11 mouse cellular contexts compared by ENCODE assay signal in the genomic region with DNA sequence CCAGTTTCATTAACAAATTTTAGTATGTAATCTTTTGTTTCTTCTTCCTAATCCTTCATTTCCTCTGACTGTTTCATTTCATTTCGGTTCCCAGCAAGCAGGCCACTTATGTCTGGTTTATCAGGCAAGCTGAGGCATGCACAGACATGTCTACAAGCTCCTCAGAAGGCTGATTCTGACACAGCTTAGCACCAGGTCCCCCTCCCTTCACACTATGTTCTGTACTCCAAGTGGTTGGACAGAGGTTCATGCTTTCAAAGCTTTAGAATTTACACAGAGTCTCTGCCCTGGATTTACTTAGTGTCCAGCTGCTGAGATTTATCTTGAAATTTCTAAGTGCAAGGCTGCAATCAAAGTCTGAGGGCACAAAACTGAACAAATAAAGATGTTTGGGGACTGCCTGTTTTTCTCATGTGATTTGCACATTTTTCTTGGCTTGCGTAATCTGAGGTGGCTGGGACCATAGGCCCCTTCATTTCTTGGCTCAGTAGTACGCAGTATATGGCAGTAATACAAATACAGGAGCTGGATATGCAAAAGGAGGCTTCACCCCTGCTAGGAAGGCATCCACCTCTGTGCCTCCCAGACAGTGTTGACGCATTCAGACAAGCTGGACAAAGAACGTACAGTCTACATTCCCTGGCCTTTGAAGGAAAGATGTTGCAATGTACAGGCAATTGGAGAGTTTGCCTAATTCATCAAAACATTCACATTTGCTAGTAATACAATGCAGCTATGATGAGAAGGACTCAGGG.
A peak's percentile ranks its signal among the peaks of the same experiment; 100 is the strongest.
DNase-seq lines count a peak whose midpoint lies in the region; ATAC-seq and TF ChIP-seq lines count a peak whose summit lies in the region.
"Had no signal": no experiment of that assay in that cellular context is flagged by ENCODE, and none has a peak within 500 bp of the region (broad histone marks: within the 10 kb centered on the region; RNA-seq: fewer than 3 reads in every experiment).

No protein-coding gene starts in this region.

- H3ac ChIP-seq in C2C12 (ENCODE audit: control insufficient read depth, insufficient read length, low read depth) = no peak overlapping the region

- TF ChIP-seq CTCF in C2C12 (IDR thresholded peaks at IDR 0.05; ENCODE audit: control insufficient read depth, insufficient read depth, insufficient read length) = no peak
- no peak for TF ChIP-seq CTCF in brain, embryonic 14.5 days (IDR thresholded peaks at IDR 0.05; ENCODE audit: borderline replicate concordance, extremely low read depth, insufficient read depth, insufficient read length)

- no peak overlapping the region for H3K4me3 ChIP-seq in C2C12 (ENCODE audit: insufficient read depth, poor library complexity, severe bottlenecking)
- no peak overlapping the region for H3K4me3 ChIP-seq in heart, embryonic 13.5 days
- H3K4me3 ChIP-seq in neural tube, embryonic 15.5 days (replicated peaks) = no peak overlapping the region
- H3K4me3 ChIP-seq: erythroblast, embryonic 14.5 days; limb, embryonic 15.5 days had no signal

- H3K9me3 ChIP-seq in heart, embryonic 13.5 days = no peaks in the 10 kb centered on the region
- H3K9me3 ChIP-seq in neural tube, embryonic 15.5 days (replicated peaks) = no peaks in the 10 kb centered on the region
- H3K9me3 ChIP-seq: limb, embryonic 15.5 days had no signal

- 0 out of 2 replicates have a peak overlapping the region, but pooled peaks have one; percentile 0 for H3K27ac ChIP-seq in heart, embryonic 13.5 days (replicated peaks)
- H3K27ac ChIP-seq in neural tube, embryonic 15.5 days (replicated peaks) = no peak overlapping the region
- H3K27ac ChIP-seq: limb, embryonic 15.5 days had no signal

- no peak overlapping the region for H3K4me2 ChIP-seq in heart, embryonic 13.5 days
- no peak overlapping the region for H3K4me2 ChIP-seq in neural tube, embryonic 15.5 days
- H3K4me2 ChIP-seq: limb, embryonic 15.5 days had no signal

- no peaks in the 10 kb centered on the region for H3K27me3 ChIP-seq in C2C12 (ENCODE audit: control insufficient read depth, insufficient read depth, insufficient read length)
- H3K27me3 ChIP-seq in heart, embryonic 13.5 days (replicated peaks) = no peaks in the 10 kb centered on the region
- H3K27me3 ChIP-seq in neural tube, embryonic 15.5 days (replicated peaks) = no peaks in the 10 kb centered on the region
- H3K27me3 ChIP-seq: limb, embryonic 15.5 days had no signal

- no peaks in the 10 kb centered on the region for H3K4me1 ChIP-seq in heart, embryonic 13.5 days
- no peaks in the 10 kb centered on the region for H3K4me1 ChIP-seq in neural tube, embryonic 15.5 days
- H3K4me1 ChIP-seq: limb, embryonic 15.5 days had no signal

- no peak overlapping the region for H3K9ac ChIP-seq in heart, embryonic 13.5 days
- H3K9ac ChIP-seq in neural tube, embryonic 15.5 days (replicated peaks) = no peak overlapping the region
- H3K9ac ChIP-seq: limb, embryonic 15.5 days had no signal

- no peak for ATAC-seq in heart, embryonic 13.5 days (ENCODE audit: extremely low read depth, insufficient number of reproducible peaks, low FRiP score, low TSS enrichment)
- no peak for ATAC-seq in neural tube, embryonic 15.5 days (ENCODE audit: low FRiP score)
- ATAC-seq: midbrain, embryonic 16.5 days had no signal

- H3K36me3 ChIP-seq in C2C12 (ENCODE audit: control insufficient read depth, insufficient read depth) = no peaks in the 10 kb centered on the region
- H3K36me3 ChIP-seq in heart, embryonic 13.5 days = no peaks in the 10 kb centered on the region
- H3K36me3 ChIP-seq in neural tube, embryonic 15.5 days = no peaks in the 10 kb centered on the region
- H3K36me3 ChIP-seq: limb, embryonic 15.5 days had no signal

- H3K79me3 ChIP-seq in C2C12 (ENCODE audit: low read depth) = no peaks in the 10 kb centered on the region

- no peaks in the 10 kb centered on the region for H3K79me2 ChIP-seq in C2C12 (ENCODE audit: control insufficient read depth, insufficient read depth)

- peak; percentile 28 for DNase-seq in brain, embryonic 14.5 days (ENCODE audit: low read depth)
- DNase-seq in lung, postnatal 25 days (ENCODE audit: low spot score) = peak; percentile 40
- DNase-seq in gastrocnemius, adult 18-20 months (ENCODE audit: low spot score) = no peak
- DNase-seq in adrenal gland, postnatal 25 days = no peak
- DNase-seq in right cerebral cortex, postnatal 14 days = no peak

- WGBS in heart, embryonic 13.5 days = 54% methylated on average over 5 of the region's 5 CpGs
- 80% methylated on average over 5 of the region's 5 CpGs for WGBS in neural tube, embryonic 15.5 days

- TF ChIP-seq POLR2A in brain, embryonic 14.5 days (IDR thresholded peaks at IDR 0.05; ENCODE audit: borderline replicate concordance, extremely low read depth, insufficient read depth, insufficient read length, poor library complexity, severe bottlenecking) = no peak

TF ChIP-seq in C2C12, 6 proteins besides CTCF, POLR2A, EP300 and RAD21:
- TF ChIP-seq USF1 (IDR thresholded peaks at IDR 0.05; ENCODE audit: low read depth) = no peak
- TF ChIP-seq MYOG (IDR thresholded peaks at IDR 0.05; ENCODE audit: control insufficient read depth, extremely low read depth, insufficient read length) = no peak
- peak; percentile 37 for TF ChIP-seq CEBPB (IDR thresholded peaks at IDR 0.05; ENCODE audit: low read depth)
- TF ChIP-seq FOSL1 (IDR thresholded peaks at IDR 0.05; ENCODE audit: insufficient read depth, low read length, poor library complexity, severe bottlenecking) = no peak
TF ChIP-seq in C2C12: peak in this region for 1.

Comparison
In these comparisons a context has a peak if more than half of its experiments do, and no peak if none do; other contexts are left out.
1. DNase-seq: peak in brain, embryonic 14.5 days (single experiment) and lung, postnatal 25 days (single experiment); none in gastrocnemius, adult 18-20 months (single experiment), adrenal gland, postnatal 25 days (single experiment) and right cerebral cortex, postnatal 14 days (single experiment).